Mouse (Mus musculus) liver, embryonic 16.5 days (tissue): ENCODE measurements at regions not wholly inside any gene's neighbourhood (a gene's known extent, or its start where the extent isn't known, plus 50 kb on each side); places are given as distances from the start of the nearest gene placed in this dataset.

Experiments used
- ATAC-seq: fragments of 200-750 bp; cut with Nextera tagmentation; 2 replicates; pipeline ENCODE4 v1.8.0; 2017; ENCODE audit warnings: low read depth, mild to moderate bottlenecking, moderate number of reproducible peaks, moderate library complexity
- H3K27ac ChIP-seq: fragments of 300-500 bp; sonication (generic); 2 replicates; pipeline ENCODE4 v1.5.1; 2014; ENCODE audit warnings: mild to moderate bottlenecking, low read length
- H3K27me3 ChIP-seq: fragments of 300-500 bp; sonication (generic); 2 replicates; pipeline ENCODE4 v1.6.1; 2014; ENCODE audit warnings: low read depth, low read length, mixed read lengths; ENCODE audit not compliant: control insufficient read depth, insufficient read depth
- H3K36me3 ChIP-seq: fragments of 300-500 bp; sonication (generic); 2 replicates; pipeline ENCODE4 v1.6.1; 2014; ENCODE audit warnings: mild to moderate bottlenecking; ENCODE audit not compliant: control insufficient read depth, insufficient read depth
- H3K4me1 ChIP-seq: fragments of 300-500 bp; sonication (generic); 2 replicates; pipeline ENCODE4 v1.6.1; 2014; ENCODE audit warnings: low read depth, low read length, mixed read lengths; ENCODE audit not compliant: control insufficient read depth
- H3K4me2 ChIP-seq: fragments of 300-500 bp; sonication (generic); 2 replicates; pipeline ENCODE4 v1.6.1; 2014; ENCODE audit warnings: low read depth, low read length, mixed read lengths
- H3K4me3 ChIP-seq: fragments of 300-500 bp; sonication (generic); 2 replicates; pipeline ENCODE4 v1.5.1; 2014; ENCODE audit warnings: low read depth, mild to moderate bottlenecking, low read length
- H3K9ac ChIP-seq: fragments of 300-500 bp; sonication (generic); 2 replicates; pipeline ENCODE4 v1.6.1; 2014; ENCODE audit warnings: low read depth, low read length
- H3K9me3 ChIP-seq: fragments of 300-500 bp; sonication (generic); replicated peaks from 2 replicates; pipeline ENCODE4 v1.6.1; 2016; ENCODE audit warnings: low read length; ENCODE audit not compliant: control insufficient read depth
- WGBS: fragments of 180-500 bp; shearing (Covaris S2); extraction: QIAGEN DNeasy Blood & Tissue Kit; methylation state at CpG from one replicate; pipeline ENCODE4 v1.1.7; 2014; ENCODE audit not compliant: insufficient replicate concordance; 5-methylcytosine and 5-hydroxymethylcytosine counted together

- ATAC-seq = no peak
- Histone ChIP-seq H3K4me1 (no peaks in the 10 kb centered on the region), H3K9me3 (no peaks in the 10 kb centered on the region), H3K27ac (no peak overlapping the region), H3K4me3 (no peak overlapping the region), H3K9ac (no peak overlapping the region), H3K36me3 (no peaks in the 10 kb centered on the region), H3K27me3 (no peaks in the 10 kb centered on the region), H3K4me2 (no peak overlapping the region)
- WGBS = 34% methylated on average over 3 of the region's 3 CpGs
Observed at GRCm38 (mm10) chr3:148640680-148641101, 349.7 kb downstream of the Adgrl2 start.

GRCm38 (mm10) chr3:148635101-148635500 lies 355.3 kb downstream of the Adgrl2 start:
- H3K4me2 ChIP-seq = no peak overlapping the region
- no peak for ATAC-seq
- WGBS = 57% methylated on average over 4 of the region's 4 CpGs
- H3K36me3 ChIP-seq = no peaks in the 10 kb centered on the region
- no peak overlapping the region for H3K27ac ChIP-seq
- no peaks in the 10 kb centered on the region for H3K4me1 ChIP-seq
- H3K27me3 ChIP-seq = no peaks in the 10 kb centered on the region
- no peak overlapping the region for H3K4me3 ChIP-seq
- no peak overlapping the region for H3K9ac ChIP-seq
- H3K9me3 ChIP-seq = no peaks in the 10 kb centered on the region

GRCm38 (mm10) chr3:148634352-148634751 lies 356.0 kb downstream of the Adgrl2 start:
- Histone ChIP-seq H3K4me1 (no peaks in the 10 kb centered on the region), H3K27ac (no peak overlapping the region), H3K4me3 (no peak overlapping the region), H3K27me3 (no peaks in the 10 kb centered on the region), H3K9me3 (no peaks in the 10 kb centered on the region), H3K4me2 (no peak overlapping the region), H3K9ac (no peak overlapping the region), H3K36me3 (no peaks in the 10 kb centered on the region)
- no peak for ATAC-seq
- 41% methylated on average over 3 of the region's 3 CpGs for WGBS

GRCm38 (mm10) chr3:148633291-148633690 lies 357.1 kb downstream of the Adgrl2 start:
- no peaks in the 10 kb centered on the region for H3K4me1 ChIP-seq
- H3K36me3 ChIP-seq = no peaks in the 10 kb centered on the region
- 78% methylated on average over 6 of the region's 6 CpGs for WGBS
- no peak overlapping the region for H3K4me2 ChIP-seq
- no peaks in the 10 kb centered on the region for H3K27me3 ChIP-seq
- no peaks in the 10 kb centered on the region for H3K9me3 ChIP-seq
- ATAC-seq = no peak
- H3K4me3 ChIP-seq = no peak overlapping the region
- no peak overlapping the region for H3K27ac ChIP-seq
- no peak overlapping the region for H3K9ac ChIP-seq

GRCm38 (mm10) chr3:148632449-148632848 lies 357.9 kb downstream of the Adgrl2 start:
- Histone ChIP-seq H3K27ac (no peak overlapping the region), H3K36me3 (no peaks in the 10 kb centered on the region), H3K4me1 (no peaks in the 10 kb centered on the region), H3K27me3 (no peaks in the 10 kb centered on the region), H3K4me2 (no peak overlapping the region), H3K9me3 (no peaks in the 10 kb centered on the region), H3K9ac (no peak overlapping the region), H3K4me3 (no peak overlapping the region)
- no peak for ATAC-seq
- WGBS = 59% methylated on average over 2 of the region's 2 CpGs

- H3K9me3 ChIP-seq = no peaks in the 10 kb centered on the region
- WGBS = 62% methylated on average over 18 of the region's 18 CpGs
- no peak for ATAC-seq
Observed at GRCm38 (mm10) chr3:148631415-148632192, 358.8 kb downstream of the Adgrl2 start.

GRCm38 (mm10) chr3:148630865-148631264 lies 359.5 kb downstream of the Adgrl2 start:
- 71% methylated on average over 7 of the region's 7 CpGs for WGBS
- H3K27me3 ChIP-seq = no peaks in the 10 kb centered on the region
- H3K4me1 ChIP-seq = no peaks in the 10 kb centered on the region
- H3K9ac ChIP-seq = no peak overlapping the region
- no peak for ATAC-seq
- H3K27ac ChIP-seq = no peak overlapping the region
- no peak overlapping the region for H3K4me3 ChIP-seq
- H3K36me3 ChIP-seq = no peaks in the 10 kb centered on the region
- H3K9me3 ChIP-seq = no peaks in the 10 kb centered on the region
- H3K4me2 ChIP-seq = no peak overlapping the region

More at GRCm38 (mm10) chr3:148631415-148632192, 358.8 kb downstream of the Adgrl2 start:
- H3K4me3 ChIP-seq = no peak overlapping the region
- H3K27me3 ChIP-seq = no peaks in the 10 kb centered on the region
- H3K9ac ChIP-seq = no peak overlapping the region
- no peak overlapping the region for H3K4me2 ChIP-seq
- no peak overlapping the region for H3K27ac ChIP-seq
- no peaks in the 10 kb centered on the region for H3K36me3 ChIP-seq
- H3K4me1 ChIP-seq = no peaks in the 10 kb centered on the region

GRCm38 (mm10) chr3:148614971-148615671 lies 375.2 kb downstream of the Adgrl2 start:
- Histone ChIP-seq H3K4me2 (no peak overlapping the region), H3K27me3 (no peaks in the 10 kb centered on the region), H3K9ac (no peak overlapping the region), H3K36me3 (no peaks in the 10 kb centered on the region), H3K27ac (no peak overlapping the region), H3K4me1 (no peaks in the 10 kb centered on the region), H3K4me3 (no peak overlapping the region), H3K9me3 (no peaks in the 10 kb centered on the region)
- no peak for ATAC-seq
- 63% methylated on average over 9 of the region's 9 CpGs for WGBS

GRCm38 (mm10) chr3:148613443-148613842 lies 376.9 kb downstream of the Adgrl2 start:
- no peaks in the 10 kb centered on the region for H3K9me3 ChIP-seq
- ATAC-seq = no peak
- 70% methylated on average over 3 of the region's 3 CpGs for WGBS

More at GRCm38 (mm10) chr3:148613443-148613842, 376.9 kb downstream of the Adgrl2 start:
- Histone ChIP-seq H3K4me2 (no peak overlapping the region), H3K36me3 (no peaks in the 10 kb centered on the region), H3K4me3 (no peak overlapping the region), H3K4me1 (no peaks in the 10 kb centered on the region), H3K9ac (no peak overlapping the region), H3K27me3 (no peaks in the 10 kb centered on the region), H3K27ac (no peak overlapping the region)
